Mouse (Mus musculus): Measurements from ENCODE around the gene Abhd12b. TPM values are rescaled to one million over a fixed set of nuclear protein-coding genes. Genes with fewer than 3 reads are reported as not detected.

The Abhd12b gene
- total and polyA plus RNA-seq, 3 experiments = 0.23 TPM; not detected in 2

DNA sequence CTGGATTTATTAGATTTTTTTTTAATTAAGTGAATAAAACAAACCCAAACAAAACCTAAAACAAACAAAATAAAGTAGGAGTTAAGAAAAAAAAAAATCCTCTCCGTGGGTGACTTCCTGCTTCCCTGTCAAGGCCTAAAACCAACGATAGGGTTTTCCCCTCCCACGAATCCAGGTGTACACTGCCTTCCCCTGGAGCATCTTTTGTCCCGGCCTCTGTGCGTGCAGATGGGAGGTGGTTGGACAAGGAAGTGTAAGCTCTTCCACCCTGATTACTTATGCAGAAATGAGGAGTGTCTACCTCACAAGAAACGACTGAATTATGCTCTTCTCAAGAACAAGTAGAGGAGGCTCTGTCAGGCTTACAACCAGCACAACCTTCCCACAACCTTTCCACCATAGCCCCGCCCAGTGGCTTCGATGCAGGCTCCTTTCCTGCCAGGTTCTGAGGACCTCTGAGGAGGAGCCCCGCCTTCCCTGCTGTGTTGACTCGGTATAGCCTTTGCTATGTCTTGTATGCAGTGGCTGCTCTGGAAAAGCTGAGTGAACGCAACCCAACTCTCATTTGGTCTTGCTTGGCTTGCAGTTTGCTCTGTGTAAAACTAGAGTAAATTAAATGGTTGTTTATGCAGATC, 5.2 kb upstream of the Abhd12b start:
- peak overlapping the region; percentile 83 for H3K4me2 ChIP-seq (ENCODE audit: insufficient read depth, low read depth, poor library complexity, severe bottlenecking)
- H3K36me3 ChIP-seq (replicated peaks in 1 of 2; ENCODE audit: control insufficient read depth in 1 of 2, insufficient read depth in 1 of 2, low read length in 1 of 2) = no peaks in the 10 kb centered on the region
- no peak overlapping the region for H3K27ac ChIP-seq (ENCODE audit: insufficient read depth, low read depth)
- no peaks in the 10 kb centered on the region for H3K9me3 ChIP-seq (replicated peaks; ENCODE audit: low read length)
- peaks cover 1% of the 10 kb centered on the region for H3K27me3 ChIP-seq (replicated peaks)
- H3K9ac ChIP-seq (ENCODE audit: insufficient read depth, low read depth) = peak overlapping the region; percentile 73
- no peaks in the 10 kb centered on the region for H3K79me2 ChIP-seq (replicated peaks; ENCODE audit: control insufficient read depth, extremely low read depth, insufficient read depth, poor library complexity, severe bottlenecking)
- DNase-seq (ENCODE audit: extremely low read depth) = peak; percentile 51
- H3K4me3 ChIP-seq (replicated peaks in 1 of 3; ENCODE audit: low read depth in 2 of 3, low read length in 2 of 3, poor library complexity in 1 of 3) = peak overlapping the region; percentile 45 to 56 (median 50)
- TF ChIP-seq ZC3H11A (IDR thresholded peaks at IDR 0.05; ENCODE audit: low read depth, low read length) = no peak
- no peak for TF ChIP-seq E2F4 (IDR thresholded peaks at IDR 0.05; ENCODE audit: insufficient replicate concordance, low read depth, low read length)
- TF ChIP-seq ZNF384 (IDR thresholded peaks at IDR 0.05; ENCODE audit: low read depth, low read length) = peak; percentile 72
- TF ChIP-seq RCOR1 (conservative IDR thresholded peaks at IDR 0.05; ENCODE audit: low read depth, low read length) = no peak
- TF ChIP-seq ELF1 (IDR thresholded peaks at IDR 0.05; ENCODE audit: low read depth, low read length) = 0 out of 2 replicates have a peak, but pooled peaks have one; percentile 38
- TF ChIP-seq GABPA (IDR thresholded peaks at IDR 0.05; ENCODE audit: insufficient replicate concordance, low read depth, low read length) = no peak
- peaks cover 3 to 23% of the 10 kb centered on the region in 2 experiments for H3K4me1 ChIP-seq (ENCODE audit: control insufficient read depth in 1 of 2, insufficient read depth in 2 of 2)
- dilution Hi-C loops (cut with MboI; ENCODE audit: extremely low pct_ligation_motif_present, extremely low pct_unique_long_range_greater_than_20kb, low sequenced_read_pairs) (no loop called here), in situ Hi-C loops (cut with MboI; ENCODE audit: low pct_ligation_motif_present, low pct_unique_long_range_greater_than_20kb, low sequenced_read_pairs) (loop anchor here (10.0 kb wide), 1 partner anchor 74 kb away; no protein-coding TSS in a partner anchor)

- no peaks in the 10 kb centered on the region for H3K36me3 ChIP-seq (replicated peaks in 1 of 2; ENCODE audit: control insufficient read depth in 1 of 2, insufficient read depth in 1 of 2, low read length in 1 of 2)
- no peak overlapping the region for H3K4me3 ChIP-seq (replicated peaks in 1 of 3; ENCODE audit: low read depth in 2 of 3, low read length in 2 of 3, poor library complexity in 1 of 3)
- no peak overlapping the region for H3K9ac ChIP-seq (ENCODE audit: insufficient read depth, low read depth)
- no peak for DNase-seq (ENCODE audit: extremely low read depth)
- H3K4me2 ChIP-seq (ENCODE audit: insufficient read depth, low read depth, poor library complexity, severe bottlenecking) = no peak overlapping the region
- in situ Hi-C loops (cut with MboI; ENCODE audit: low pct_ligation_motif_present, low pct_unique_long_range_greater_than_20kb, low sequenced_read_pairs) (no loop called here), dilution Hi-C loops (cut with MboI; ENCODE audit: extremely low pct_ligation_motif_present, extremely low pct_unique_long_range_greater_than_20kb, low sequenced_read_pairs) (no loop called here)
- H3K79me2 ChIP-seq (replicated peaks; ENCODE audit: control insufficient read depth, extremely low read depth, insufficient read depth, poor library complexity, severe bottlenecking) = no peaks in the 10 kb centered on the region
- H3K27me3 ChIP-seq (replicated peaks) = no peaks in the 10 kb centered on the region
- no peak overlapping the region for H3K27ac ChIP-seq (ENCODE audit: insufficient read depth, low read depth)
- no peaks in the 10 kb centered on the region for H3K9me3 ChIP-seq (replicated peaks; ENCODE audit: low read length)
- H3K4me1 ChIP-seq (ENCODE audit: control insufficient read depth in 1 of 2, insufficient read depth in 2 of 2) = peaks cover 0 to 10% of the 10 kb centered on the region in 2 experiments; a peak in 1 of 4 replicates
- peak; percentile 88 for TF ChIP-seq MAX (IDR thresholded peaks at IDR 0.05; ENCODE audit: low read length)
- no peak for TF ChIP-seq MYC (IDR thresholded peaks at IDR 0.05; ENCODE audit: low read depth, low read length)
- TF ChIP-seq HCFC1 (IDR thresholded peaks at IDR 0.05; ENCODE audit: low read depth, low read length) = no peak
- no peak for TF ChIP-seq CHD2 (IDR thresholded peaks at IDR 0.05; ENCODE audit: low read length)
- no peak for TF ChIP-seq MAZ (IDR thresholded peaks at IDR 0.05; ENCODE audit: low read depth, low read length)
These were observed 2.3 kb downstream of the Abhd12b start for GRCm38 (mm10) chr12:70156222-70156621.

Data from CH12.LX (cell line).